Mouse (Mus musculus): ENCODE results near the gene Plxna4. TPM values are rescaled to one million over a fixed set of nuclear protein-coding genes. Genes with fewer than 3 reads are reported as not detected.
A peak's percentile ranks its signal among the peaks of the same experiment; 100 is the strongest.

Gene Plxna4
- polyA plus RNA-seq, 1 experiment from 2014 or later: 0.91 TPM

- WGBS: 32% methylated on average over 5 of the region's 5 CpGs
Observed at GRCm38 (mm10) chr6:32327173-32327572, 260.8 kb downstream of the Plxna4 start.

DNA sequence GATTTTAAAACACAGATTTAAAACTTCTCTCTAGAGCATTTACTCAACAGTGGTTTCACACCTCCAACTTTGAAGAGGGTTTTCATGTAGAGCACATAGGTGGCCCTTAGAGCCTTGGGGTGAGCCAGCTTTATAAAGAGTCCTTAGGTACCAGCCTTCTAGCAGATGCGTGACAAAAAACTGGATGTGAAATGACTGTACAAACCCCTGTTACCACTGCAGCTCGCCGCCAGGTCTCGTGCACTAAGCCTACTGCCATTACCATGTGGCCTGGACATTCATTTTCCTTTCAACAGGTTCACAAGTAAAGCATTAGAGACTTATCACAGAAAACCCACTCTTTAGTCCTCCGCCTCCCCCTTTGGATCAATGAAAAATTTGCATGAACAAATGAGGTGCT is 261.6 kb downstream of the Plxna4 start:
- WGBS: 84% methylated on average over 5 of the region's 5 CpGs
- Histone ChIP-seq H3K4me3 (ENCODE audit: low read depth, low read length) (no peak overlapping the region), H3K4me1 (replicated peaks; ENCODE audit: control insufficient read depth, insufficient read depth, low read length) (no peaks in the 10 kb centered on the region), H3K36me3 (ENCODE audit: control insufficient read depth, insufficient read depth) (no peaks in the 10 kb centered on the region), H3K4me2 (replicated peaks; ENCODE audit: low read depth) (no peak overlapping the region), H3K27me3 (replicated peaks; ENCODE audit: control insufficient read depth, insufficient read depth, low read length) (no peaks in the 10 kb centered on the region; the same call in 1 of the 2 replicates), H3K9ac (ENCODE audit: low read depth, low read length) (no peak overlapping the region), H3K27ac (ENCODE audit: low read depth, low read length) (no peak overlapping the region), H3K9me3 (ENCODE audit: control insufficient read depth) (no peaks in the 10 kb centered on the region)
- TF ChIP-seq CTCF (IDR thresholded peaks at IDR 0.05; ENCODE audit: low read depth): no peak
- no peak for ATAC-seq

More at GRCm38 (mm10) chr6:32327173-32327572, 260.8 kb downstream of the Plxna4 start:
- H3K27me3 ChIP-seq (replicated peaks; ENCODE audit: control insufficient read depth, insufficient read depth, low read length): no peaks in the 10 kb centered on the region; the same call in 1 of the 2 replicates
- no peak overlapping the region for H3K4me3 ChIP-seq (ENCODE audit: low read depth, low read length)
- no peaks in the 10 kb centered on the region for H3K4me1 ChIP-seq (replicated peaks; ENCODE audit: control insufficient read depth, insufficient read depth, low read length)
- no peak overlapping the region for H3K4me2 ChIP-seq (replicated peaks; ENCODE audit: low read depth)
- no peaks in the 10 kb centered on the region for H3K36me3 ChIP-seq (ENCODE audit: control insufficient read depth, insufficient read depth)
- ATAC-seq: no peak
- TF ChIP-seq CTCF (IDR thresholded peaks at IDR 0.05; ENCODE audit: low read depth): no peak
- H3K27ac ChIP-seq (ENCODE audit: low read depth, low read length): no peak overlapping the region
- no peak overlapping the region for H3K9ac ChIP-seq (ENCODE audit: low read depth, low read length)
- H3K9me3 ChIP-seq (ENCODE audit: control insufficient read depth): no peaks in the 10 kb centered on the region

DNA sequence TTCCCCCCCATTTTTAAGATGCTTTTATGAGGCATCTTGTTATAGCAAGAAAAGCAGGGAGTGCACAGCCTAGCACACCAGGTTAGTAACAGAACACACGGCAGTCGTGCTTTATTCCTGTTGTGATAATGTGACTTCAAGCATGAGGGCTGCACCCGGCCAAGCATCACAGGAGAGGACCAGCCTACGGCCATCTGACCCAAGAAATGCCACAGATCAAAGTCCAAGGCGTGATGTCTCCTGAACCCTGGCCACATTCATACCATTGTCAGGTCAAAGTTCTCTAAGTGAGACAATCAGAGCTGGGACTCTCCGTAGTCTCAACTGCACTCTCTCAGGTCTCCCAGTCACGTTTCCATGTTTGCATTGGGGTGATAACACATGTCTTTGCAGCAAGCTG is 262.1 kb downstream of the Plxna4 start:
- 65% methylated on average over 7 of the region's 7 CpGs for WGBS
- Histone ChIP-seq H3K9ac (ENCODE audit: low read depth, low read length) (no peak overlapping the region), H3K36me3 (ENCODE audit: control insufficient read depth, insufficient read depth) (no peaks in the 10 kb centered on the region), H3K27me3 (replicated peaks; ENCODE audit: control insufficient read depth, insufficient read depth, low read length) (no peaks in the 10 kb centered on the region; the same call in 1 of the 2 replicates), H3K9me3 (ENCODE audit: control insufficient read depth) (no peaks in the 10 kb centered on the region), H3K4me3 (ENCODE audit: low read depth, low read length) (no peak overlapping the region), H3K27ac (ENCODE audit: low read depth, low read length) (no peak overlapping the region), H3K4me2 (replicated peaks; ENCODE audit: low read depth) (no peak overlapping the region), H3K4me1 (replicated peaks; ENCODE audit: control insufficient read depth, insufficient read depth, low read length) (no peaks in the 10 kb centered on the region)
- no peak for TF ChIP-seq CTCF (IDR thresholded peaks at IDR 0.05; ENCODE audit: low read depth)
- no peak for ATAC-seq

- Histone ChIP-seq H3K4me2 (replicated peaks; ENCODE audit: low read depth) (no peak overlapping the region), H3K9me3 (ENCODE audit: control insufficient read depth) (no peaks in the 10 kb centered on the region), H3K36me3 (ENCODE audit: control insufficient read depth, insufficient read depth) (no peaks in the 10 kb centered on the region), H3K4me3 (ENCODE audit: low read depth, low read length) (no peak overlapping the region), H3K4me1 (replicated peaks; ENCODE audit: control insufficient read depth, insufficient read depth, low read length) (no peaks in the 10 kb centered on the region), H3K27me3 (replicated peaks; ENCODE audit: control insufficient read depth, insufficient read depth, low read length) (no peaks in the 10 kb centered on the region), H3K27ac (ENCODE audit: low read depth, low read length) (no peak overlapping the region), H3K9ac (ENCODE audit: low read depth, low read length) (no peak overlapping the region)
- no peak for ATAC-seq
- 52% methylated on average over 3 of the region's 3 CpGs for WGBS
- no peak for TF ChIP-seq CTCF (IDR thresholded peaks at IDR 0.05; ENCODE audit: low read depth)
Observed at GRCm38 (mm10) chr6:32321187-32321586, 266.8 kb downstream of the Plxna4 start.

GRCm38 (mm10) chr6:32320254-32320653 is 267.7 kb downstream of the Plxna4 start:
- no peak overlapping the region for H3K9ac ChIP-seq (ENCODE audit: low read depth, low read length)
- H3K4me3 ChIP-seq (ENCODE audit: low read depth, low read length): no peak overlapping the region
- peak; percentile 62 for TF ChIP-seq CTCF (IDR thresholded peaks at IDR 0.05; ENCODE audit: low read depth)
- no peak for ATAC-seq
- H3K27ac ChIP-seq (ENCODE audit: low read depth, low read length): no peak overlapping the region
- no peaks in the 10 kb centered on the region for H3K27me3 ChIP-seq (replicated peaks; ENCODE audit: control insufficient read depth, insufficient read depth, low read length)
- 28% methylated on average over 3 of the region's 3 CpGs for WGBS
- H3K4me1 ChIP-seq (replicated peaks; ENCODE audit: control insufficient read depth, insufficient read depth, low read length): no peaks in the 10 kb centered on the region
- H3K36me3 ChIP-seq (ENCODE audit: control insufficient read depth, insufficient read depth): no peaks in the 10 kb centered on the region
- H3K4me2 ChIP-seq (replicated peaks; ENCODE audit: low read depth): no peak overlapping the region
- no peaks in the 10 kb centered on the region for H3K9me3 ChIP-seq (ENCODE audit: control insufficient read depth)

- no peak for TF ChIP-seq CTCF (IDR thresholded peaks at IDR 0.05; ENCODE audit: low read depth)
- no peak for ATAC-seq
- Histone ChIP-seq H3K4me2 (replicated peaks; ENCODE audit: low read depth) (no peak overlapping the region), H3K4me1 (replicated peaks; ENCODE audit: control insufficient read depth, insufficient read depth, low read length) (no peaks in the 10 kb centered on the region), H3K9me3 (ENCODE audit: control insufficient read depth) (no peaks in the 10 kb centered on the region), H3K9ac (ENCODE audit: low read depth, low read length) (no peak overlapping the region), H3K27ac (ENCODE audit: low read depth, low read length) (no peak overlapping the region), H3K36me3 (ENCODE audit: control insufficient read depth, insufficient read depth) (no peaks in the 10 kb centered on the region), H3K27me3 (replicated peaks; ENCODE audit: control insufficient read depth, insufficient read depth, low read length) (no peaks in the 10 kb centered on the region), H3K4me3 (ENCODE audit: low read depth, low read length) (no peak overlapping the region)
- 80% methylated on average over 8 of the region's 8 CpGs for WGBS
Observed at GRCm38 (mm10) chr6:32317470-32317869, 270.5 kb downstream of the Plxna4 start.

DNA sequence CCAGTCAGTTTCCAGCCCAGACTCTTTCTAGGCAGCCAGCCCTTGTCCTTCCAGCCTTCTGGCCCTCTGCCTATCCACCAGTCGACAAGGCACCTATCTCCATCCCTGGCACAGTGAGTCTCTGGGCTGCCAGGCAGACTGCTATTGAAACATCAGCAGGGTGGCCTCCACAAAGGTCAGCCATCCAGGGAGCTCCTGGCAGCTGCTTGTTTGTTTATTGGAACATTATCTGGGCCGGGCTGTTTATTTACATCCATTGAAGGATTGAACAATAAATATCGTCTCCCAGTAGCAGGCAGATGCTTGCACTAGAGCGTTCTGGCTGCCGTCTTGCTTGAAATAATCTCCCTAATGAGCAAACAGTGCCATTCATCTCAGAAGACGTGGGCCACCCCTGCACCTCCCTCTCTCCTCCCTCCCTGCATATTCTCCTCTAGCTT is 273.0 kb downstream of the Plxna4 start:
- no peak for ATAC-seq
- 6% methylated on average over 6 of the region's 6 CpGs for WGBS
- Histone ChIP-seq H3K4me3 (ENCODE audit: low read depth, low read length) (no peak overlapping the region), H3K4me2 (replicated peaks; ENCODE audit: low read depth) (no peak overlapping the region), H3K4me1 (replicated peaks; ENCODE audit: control insufficient read depth, insufficient read depth, low read length) (no peaks in the 10 kb centered on the region), H3K27ac (ENCODE audit: low read depth, low read length) (no peak overlapping the region), H3K9ac (ENCODE audit: low read depth, low read length) (no peak overlapping the region), H3K27me3 (replicated peaks; ENCODE audit: control insufficient read depth, insufficient read depth, low read length) (no peaks in the 10 kb centered on the region), H3K36me3 (ENCODE audit: control insufficient read depth, insufficient read depth) (no peaks in the 10 kb centered on the region), H3K9me3 (ENCODE audit: control insufficient read depth) (no peaks in the 10 kb centered on the region)
- no peak for TF ChIP-seq CTCF (IDR thresholded peaks at IDR 0.05; ENCODE audit: low read depth)
